Mouse (Mus musculus) heart, embryonic 11.5 days (tissue): Measurements from ENCODE around the gene Abhd14b. TPM values are rescaled to one million over a fixed set of nuclear protein-coding genes. Genes with fewer than 3 reads are reported as not detected.

Source experiments
- ATAC-seq: fragments of 200-750 bp; cut with Nextera tagmentation; replicated peaks from 2 replicates; pipeline ENCODE4 v1.8.0; 2017; ENCODE audit warnings: moderate library complexity; ENCODE audit not compliant: insufficient number of reproducible peaks, low FRiP score, low TSS enrichment
- H3K27ac ChIP-seq: fragments of 300-500 bp; sonication (generic); 2 replicates; pipeline ENCODE4 v1.5.1; 2014; ENCODE audit warnings: mild to moderate bottlenecking, low read depth, low read length
- H3K27me3 ChIP-seq: fragments of 300-500 bp; sonication (generic); 2 replicates; pipeline ENCODE4 v1.6.1; 2014; ENCODE audit warnings: mild to moderate bottlenecking, low read length, mixed read lengths; ENCODE audit not compliant: control insufficient read depth, insufficient read depth
- H3K36me3 ChIP-seq: fragments of 300-500 bp; sonication (generic); 2 replicates; pipeline ENCODE4 v1.6.1; 2014; ENCODE audit warnings: mild to moderate bottlenecking, low read length, moderate library complexity, mixed read lengths; ENCODE audit not compliant: control insufficient read depth, insufficient read depth
- H3K4me1 ChIP-seq: fragments of 300-500 bp; sonication (generic); 2 replicates; pipeline ENCODE4 v1.6.1; 2014; ENCODE audit warnings: low read length; ENCODE audit not compliant: control insufficient read depth, insufficient read depth
- H3K4me2 ChIP-seq: fragments of 300-500 bp; sonication (generic); 2 replicates; pipeline ENCODE4 v1.6.1; 2014; ENCODE audit warnings: mild to moderate bottlenecking, moderate library complexity
- H3K4me3 ChIP-seq: fragments of 300-500 bp; sonication (generic); 2 replicates; pipeline ENCODE4 v1.5.1; 2014; ENCODE audit warnings: low read depth, low read length
- H3K9ac ChIP-seq: fragments of 300-500 bp; sonication (generic); 2 replicates; pipeline ENCODE4 v1.6.1; 2014; ENCODE audit warnings: mild to moderate bottlenecking, low read depth, low read length, moderate library complexity
- H3K9me3 ChIP-seq: fragments of 300-500 bp; sonication (generic); replicated peaks from 2 replicates; pipeline ENCODE4 v1.6.1; 2016; ENCODE audit warnings: low read length; ENCODE audit not compliant: control insufficient read depth
- WGBS: fragments of 180-500 bp; shearing (Covaris S2); extraction: QIAGEN DNeasy Blood & Tissue Kit; methylation state at CpG from one replicate; pipeline ENCODE4 v1.1.7; 2014; ENCODE audit not compliant: insufficient replicate concordance; 5-methylcytosine and 5-hydroxymethylcytosine counted together
- polyA plus RNA-seq: library from polyadenylated mRNA; unstranded; fragments of >200 nt; fragmentation: Nextera tagmentation; extraction: Ambion mirVana; gene quantifications from 2 replicates; pipeline ENCODE4 v1.2.1, GENCODE M21; 2014

The Abhd14b gene
- polyA plus RNA-seq, 1 experiment from 2014 or later: 5.0 TPM

GRCm38 (mm10) chr9:106409096-106409495 lies 38.2 kb upstream of the Abhd14b start:
- ATAC-seq: no peak
- no peaks in the 10 kb centered on the region for H3K27me3 ChIP-seq
- peaks cover 30% of the 10 kb centered on the region for H3K4me1 ChIP-seq
- H3K9me3 ChIP-seq: no peaks in the 10 kb centered on the region
- no peak overlapping the region for H3K27ac ChIP-seq
- no peak overlapping the region for H3K4me2 ChIP-seq
- H3K9ac ChIP-seq: no peak overlapping the region
- H3K4me3 ChIP-seq: no peak overlapping the region
- H3K36me3 ChIP-seq: no peaks in the 10 kb centered on the region
- 92% methylated on average over 4 of the region's 4 CpGs for WGBS

GRCm38 (mm10) chr9:106410086-106410650 lies 37.1 kb upstream of the Abhd14b start:
- no peaks in the 10 kb centered on the region for H3K36me3 ChIP-seq
- H3K27ac ChIP-seq: no peak overlapping the region
- no peak overlapping the region for H3K9ac ChIP-seq
- H3K4me3 ChIP-seq: no peak overlapping the region
- H3K9me3 ChIP-seq: no peaks in the 10 kb centered on the region
- WGBS: 64% methylated on average over 2 of the region's 2 CpGs
- ATAC-seq: no peak
- H3K27me3 ChIP-seq: no peaks in the 10 kb centered on the region
- no peak overlapping the region for H3K4me2 ChIP-seq
- peaks cover 26% of the 10 kb centered on the region for H3K4me1 ChIP-seq

GRCm38 (mm10) chr9:106411091-106411594 lies 36.1 kb upstream of the Abhd14b start:
- no peaks in the 10 kb centered on the region for H3K36me3 ChIP-seq
- no peaks in the 10 kb centered on the region for H3K27me3 ChIP-seq
- no peak for ATAC-seq
- 54% methylated on average over 9 of the region's 9 CpGs for WGBS
- H3K9ac ChIP-seq: no peak overlapping the region
- no peak overlapping the region for H3K4me3 ChIP-seq
- H3K4me2 ChIP-seq: no peak overlapping the region
- H3K9me3 ChIP-seq: no peaks in the 10 kb centered on the region
- no peak overlapping the region for H3K27ac ChIP-seq
- peaks cover 19% of the 10 kb centered on the region for H3K4me1 ChIP-seq

- peaks cover 13% of the 10 kb centered on the region for H3K4me1 ChIP-seq
- no peaks in the 10 kb centered on the region for H3K36me3 ChIP-seq
- no peaks in the 10 kb centered on the region for H3K9me3 ChIP-seq
- WGBS: 60% methylated on average over 6 of the region's 6 CpGs
- no peak overlapping the region for H3K27ac ChIP-seq
- no peaks in the 10 kb centered on the region for H3K27me3 ChIP-seq
- no peak for ATAC-seq
- H3K9ac ChIP-seq: no peak overlapping the region
- no peak overlapping the region for H3K4me3 ChIP-seq
- no peak overlapping the region for H3K4me2 ChIP-seq
Measured at GRCm38 (mm10) chr9:106411729-106412128, 35.5 kb upstream of the Abhd14b start.

GRCm38 (mm10) chr9:106412210-106412609 lies 35.0 kb upstream of the Abhd14b start:
- Histone ChIP-seq H3K27ac (no peak overlapping the region), H3K4me1 (peaks cover 11% of the 10 kb centered on the region), H3K9me3 (no peaks in the 10 kb centered on the region), H3K4me3 (no peak overlapping the region), H3K9ac (no peak overlapping the region), H3K36me3 (no peaks in the 10 kb centered on the region), H3K4me2 (no peak overlapping the region), H3K27me3 (no peaks in the 10 kb centered on the region)
- 89% methylated on average over 3 of the region's 3 CpGs for WGBS
- ATAC-seq: no peak

- ATAC-seq: no peak
- no peaks in the 10 kb centered on the region for H3K36me3 ChIP-seq
- no peak overlapping the region for H3K4me2 ChIP-seq
- no peaks in the 10 kb centered on the region for H3K27me3 ChIP-seq
- no peak overlapping the region for H3K4me3 ChIP-seq
- no peak overlapping the region for H3K27ac ChIP-seq
- H3K9ac ChIP-seq: no peak overlapping the region
- no peaks in the 10 kb centered on the region for H3K9me3 ChIP-seq
- H3K4me1 ChIP-seq: peaks cover 22% of the 10 kb centered on the region
- 81% methylated on average over 5 of the region's 5 CpGs for WGBS
Measured at GRCm38 (mm10) chr9:106413606-106414005, 33.7 kb upstream of the Abhd14b start.

- Histone ChIP-seq H3K27me3 (peaks cover 3% of the 10 kb centered on the region; the same call in 1 of the 2 replicates), H3K9ac (no peak overlapping the region), H3K4me2 (no peak overlapping the region), H3K4me1 (peaks cover 24% of the 10 kb centered on the region), H3K36me3 (no peaks in the 10 kb centered on the region), H3K27ac (no peak overlapping the region), H3K9me3 (no peaks in the 10 kb centered on the region), H3K4me3 (no peak overlapping the region)
- WGBS: 46% methylated on average over 6 of the region's 6 CpGs
- no peak for ATAC-seq
Measured at GRCm38 (mm10) chr9:106416826-106417225, 30.4 kb upstream of the Abhd14b start.

GRCm38 (mm10) chr9:106417841-106418625 lies 29.2 kb upstream of the Abhd14b start:
- ATAC-seq: peak; percentile 49; the same call in 1 of the 2 replicates
- Histone ChIP-seq H3K4me1 (peaks cover 22% of the 10 kb centered on the region), H3K9me3 (no peaks in the 10 kb centered on the region), H3K36me3 (no peaks in the 10 kb centered on the region), H3K27ac (peak overlapping the region; percentile 57; the same call in 1 of the 2 replicates), H3K4me3 (peak overlapping the region; percentile 29), H3K27me3 (peaks cover 3% of the 10 kb centered on the region; the same call in 1 of the 2 replicates), H3K4me2 (peak overlapping the region; percentile 70), H3K9ac (peak overlapping the region; percentile 60; the same call in 1 of the 2 replicates)
- WGBS: 14% methylated on average over 29 of the region's 29 CpGs
